Mouse (Mus musculus) CD4-positive, CD25-positive, alpha-beta regulatory T cell, adult 4 months (primary cell): ENCODE data around the gene Tesk1. TPM values are rescaled to one million over a fixed set of nuclear protein-coding genes. Genes with fewer than 3 reads are reported as not detected.
A peak's percentile ranks its signal among the peaks of the same experiment; 100 is the strongest.

Experiments used
- ATAC-seq: one replicate; pipeline ENCODE4 v1.8.0; 2017
- polyA plus RNA-seq, 2 experiments: library from polyadenylated mRNA; unstranded; fragments of 100-300 nt; shearing (Covaris generic); gene quantifications; one replicate each; pipeline ENCODE4 v1.2.1; 2017

Tesk1 gene
- polyA plus RNA-seq, 2 experiments from 2014 or later: 0.37 to 1.7 TPM

DNA sequence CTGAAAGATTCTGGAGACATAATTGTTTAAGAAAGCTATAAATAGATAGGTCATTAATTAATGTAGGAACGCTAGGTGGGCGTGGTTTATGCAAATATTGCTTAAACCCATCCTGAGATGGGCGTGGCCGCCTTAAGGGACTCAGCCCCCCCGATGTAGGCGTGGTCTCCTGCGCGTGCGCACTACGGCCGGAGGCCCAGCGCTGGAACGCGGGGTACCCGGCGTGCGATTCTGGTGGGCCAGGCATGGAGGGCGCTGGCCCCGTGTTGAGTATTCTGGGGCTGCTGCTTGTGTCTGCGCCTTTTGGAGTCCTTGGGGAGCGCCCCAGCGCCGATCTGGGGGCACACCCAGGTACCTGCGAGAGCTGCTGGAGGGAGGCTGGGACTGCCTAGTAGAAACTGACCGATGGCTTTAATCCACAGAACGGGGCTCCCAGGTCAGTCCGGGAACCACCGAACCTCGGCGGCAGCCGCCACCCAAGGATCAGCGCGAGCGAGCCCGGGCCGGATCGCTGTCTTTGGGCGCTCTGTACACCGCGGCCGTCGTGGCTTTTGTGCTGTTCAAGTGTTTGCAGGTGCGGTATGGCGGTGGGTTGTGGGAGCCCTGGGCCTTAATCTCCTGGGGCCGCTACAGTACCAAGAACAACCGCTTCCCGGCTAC lies 51.6 kb downstream of the Tesk1 start:
- ATAC-seq: peak; percentile 64

DNA sequence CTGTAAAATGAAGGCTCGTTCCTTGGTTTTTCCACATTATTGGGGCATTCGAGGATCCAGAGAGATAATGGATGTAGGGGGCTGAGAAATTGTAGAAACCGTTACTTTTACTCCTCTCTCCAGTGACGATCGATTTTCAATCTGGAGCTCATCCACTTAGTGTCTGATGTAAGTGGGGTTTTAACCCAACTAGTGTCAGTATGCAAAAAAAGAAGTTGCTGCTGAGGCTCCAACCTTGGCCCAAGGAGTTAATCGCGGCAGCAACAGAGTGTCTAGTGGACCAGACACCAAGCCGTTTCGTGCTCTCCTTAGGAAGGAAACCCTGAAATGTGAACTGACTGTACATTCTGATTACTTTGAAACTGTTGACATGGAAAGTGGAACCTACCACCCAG lies 52.1 kb downstream of the Tesk1 start:
- ATAC-seq: no peak

DNA sequence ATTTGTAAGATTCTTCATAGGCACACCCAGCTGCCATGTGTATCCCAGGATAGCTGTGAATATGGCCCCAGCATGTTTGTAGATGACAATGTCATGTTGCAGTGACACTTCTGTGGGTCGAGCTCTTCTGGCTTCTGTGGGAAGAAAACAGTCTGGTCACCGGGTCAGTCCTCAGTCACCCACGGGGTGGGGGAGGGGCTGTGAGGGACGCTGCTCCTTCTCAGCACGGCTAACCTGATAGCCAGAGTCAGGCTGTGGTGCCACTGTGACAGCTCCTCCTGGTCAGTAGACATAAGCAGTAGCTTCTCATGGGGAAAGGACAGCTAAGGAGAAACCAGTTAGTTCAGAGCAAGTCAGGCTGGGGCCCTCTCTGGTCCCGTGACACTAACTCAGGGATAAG lies 54.8 kb downstream of the Tesk1 start:
- no peak for ATAC-seq

DNA sequence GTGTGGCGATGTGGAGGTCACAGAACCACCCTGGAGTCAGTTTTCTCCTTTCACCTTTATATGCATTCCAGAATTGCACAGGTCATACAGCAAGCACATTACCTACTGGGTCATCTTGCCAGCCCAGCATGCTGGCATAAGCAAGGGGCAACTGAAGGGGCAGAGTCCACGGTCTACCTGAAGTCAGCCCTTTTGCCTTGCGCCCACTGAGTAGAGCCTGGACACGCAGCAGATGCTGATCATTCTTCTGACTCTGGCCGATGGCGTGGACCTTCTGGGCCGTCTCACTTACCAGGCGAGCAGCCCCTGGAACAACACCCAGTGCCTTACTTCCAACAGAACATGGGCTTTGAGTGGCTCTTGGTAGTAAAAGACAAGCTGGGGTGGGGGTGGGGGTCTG lies 55.7 kb downstream of the Tesk1 start:
- ATAC-seq: no peak

Other genes with a start within 250 kb of the Tesk1 start
- gene Atp8b5, start 174.8 kb upstream of the Tesk1 start, polyA plus RNA-seq: not detected
- gene Rusc2, start 60.0 kb upstream of the Tesk1 start, polyA plus RNA-seq: not detected
- not detected for gene Fam166b, start 12.8 kb upstream of the Tesk1 start, polyA plus RNA-seq
- gene Cd72, start 12.7 kb downstream of the Tesk1 start, polyA plus RNA-seq: 100 to 1,000 TPM; 132 to 166 TPM
- 100 to 1,000 TPM; 144 to 199 TPM for gene Sit1, start 41.8 kb downstream of the Tesk1 start, polyA plus RNA-seq
- 10 to 100 TPM; 64.0 to 76.0 TPM for gene Ccdc107, start 51.0 kb downstream of the Tesk1 start, polyA plus RNA-seq
- gene Arhgef39, start 57.8 kb downstream of the Tesk1 start, polyA plus RNA-seq: 1 to 10 TPM; 4.9 to 8.3 TPM
- 1 to 10 TPM in 1 of 2 experiments, under 1 TPM in 1; 0.32 to 1.5 TPM for gene Car9, start 65.0 kb downstream of the Tesk1 start, polyA plus RNA-seq
- gene Tpm2, start 81.8 kb downstream of the Tesk1 start, polyA plus RNA-seq: not detected
- 100 to 1,000 TPM; 114 to 125 TPM for gene Creb3, start 120.4 kb downstream of the Tesk1 start, polyA plus RNA-seq
- gene Tln1, start 120.8 kb downstream of the Tesk1 start, polyA plus RNA-seq: 100 to 1,000 TPM in 1 of 2 experiments, 10 to 100 TPM in 1; 83.5 to 103 TPM
- 10 to 100 TPM in 1 of 2 experiments, 1 to 10 TPM in 1; 6.7 to 13.0 TPM for gene Rgp1, start 136.8 kb downstream of the Tesk1 start, polyA plus RNA-seq
- gene Gba2, start 136.9 kb downstream of the Tesk1 start, polyA plus RNA-seq: 10 to 100 TPM; 12.1 to 15.5 TPM
- not detected for gene Msmp, start 142.6 kb downstream of the Tesk1 start, polyA plus RNA-seq
- not detected for gene Npr2, start 190.0 kb downstream of the Tesk1 start, polyA plus RNA-seq
- not detected for gene Spag8, start 211.7 kb downstream of the Tesk1 start, polyA plus RNA-seq
- 10 to 100 TPM; 38.8 to 43.7 TPM for gene Hint2, start 214.5 kb downstream of the Tesk1 start, polyA plus RNA-seq
- 1 to 10 TPM in 1 of 2 experiments, under 1 TPM in 1; 0.77 to 1.8 TPM for gene Tmem8b, start 227.0 kb downstream of the Tesk1 start, polyA plus RNA-seq
- 1 to 10 TPM; 2.4 to 2.6 TPM for gene Fam221b, start 227.2 kb downstream of the Tesk1 start, polyA plus RNA-seq